Mouse (Mus musculus): Measurements from ENCODE around the gene Gm15097. TPM values are rescaled to one million over a fixed set of nuclear protein-coding genes. Genes with fewer than 3 reads are reported as not detected.
"Not testable (repeated sequence)": the region's sequence is repeated elsewhere in the genome, so short reads cannot be mapped to it uniquely, and the experiment has no call there.

Gm15097 gene
- polyA plus RNA-seq (2012; rRNA removed) = not detected in 2 replicates

GRCm38 (mm10) chrX:149784173-149784572, at the start of gene Gm15097:
Gene Gm15097 (plus strand): TSS chrX:149784473.
- not testable (repeated sequence) for DNase-seq (ENCODE audit: extremely low spot score in 1 of 2, low spot score in 1 of 2)

DNA sequence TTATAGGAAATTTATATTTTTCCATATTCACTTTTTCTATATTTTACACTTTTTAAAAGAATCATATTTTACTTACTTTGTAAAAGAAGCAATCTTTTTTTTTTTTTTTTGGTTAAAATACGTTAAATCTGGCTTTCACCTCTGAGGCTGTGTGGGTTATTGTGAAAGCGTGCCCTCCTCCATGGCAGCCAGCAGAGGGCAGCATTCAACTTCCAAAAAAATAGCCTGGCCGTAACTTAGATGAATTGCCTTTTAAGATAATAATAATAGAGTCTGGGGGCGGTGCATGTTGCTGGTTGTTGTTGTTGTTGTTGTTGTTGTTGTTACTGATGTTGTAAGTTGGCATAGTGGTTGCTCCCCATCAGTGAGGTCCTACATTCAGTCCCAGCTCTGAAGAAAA, 21.4 kb upstream of the Gm15097 start:
- peak in 1 of 2 experiments; percentile 39 for DNase-seq (ENCODE audit: extremely low spot score in 1 of 2, low spot score in 1 of 2)

GRCm38 (mm10) chrX:149811178-149811577, 26.9 kb downstream of the Gm15097 start:
- not testable (repeated sequence) for DNase-seq (ENCODE audit: extremely low spot score in 1 of 2, low spot score in 1 of 2)

Other genes starting within 250 kb of the Gm15097 start
- gene Gm10439, start 189.9 kb upstream of the Gm15097 start, polyA plus RNA-seq (2012; rRNA removed) = not detected in 2 replicates
- not detected in 2 replicates for gene Gm15091, start 157.2 kb downstream of the Gm15097 start, polyA plus RNA-seq (2012; rRNA removed)

All from frontal cortex, adult 2 months (tissue).